Mouse (Mus musculus): ENCODE data around the gene Pitx2. TPM values are rescaled to one million over a fixed set of nuclear protein-coding genes. Genes with fewer than 3 reads are reported as not detected.

Pitx2 gene
- total RNA-seq, 2 experiments from 2014 or later = 5.2 to 24.5 TPM

DNA sequence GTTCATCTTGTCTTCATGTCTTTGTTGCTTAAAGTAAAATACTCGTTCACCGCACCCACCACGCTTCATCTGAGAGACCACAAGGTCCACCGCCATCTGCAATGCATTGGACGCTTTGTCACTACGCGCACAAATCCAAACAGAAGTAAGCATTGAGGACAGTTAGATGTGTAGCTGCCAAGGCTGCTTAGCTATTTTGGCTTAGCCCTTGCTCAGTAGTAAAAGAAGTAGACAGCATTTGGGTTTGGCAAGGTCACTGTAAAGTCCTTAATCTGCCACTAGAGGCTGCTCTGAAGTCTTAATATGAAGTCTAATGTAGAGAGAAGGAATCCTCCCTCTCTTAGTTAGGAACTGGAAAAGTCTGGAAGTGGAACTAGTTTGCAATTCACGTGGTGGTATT is 57.1 kb downstream of the Pitx2 start:
- no peak for DNase-seq

DNA sequence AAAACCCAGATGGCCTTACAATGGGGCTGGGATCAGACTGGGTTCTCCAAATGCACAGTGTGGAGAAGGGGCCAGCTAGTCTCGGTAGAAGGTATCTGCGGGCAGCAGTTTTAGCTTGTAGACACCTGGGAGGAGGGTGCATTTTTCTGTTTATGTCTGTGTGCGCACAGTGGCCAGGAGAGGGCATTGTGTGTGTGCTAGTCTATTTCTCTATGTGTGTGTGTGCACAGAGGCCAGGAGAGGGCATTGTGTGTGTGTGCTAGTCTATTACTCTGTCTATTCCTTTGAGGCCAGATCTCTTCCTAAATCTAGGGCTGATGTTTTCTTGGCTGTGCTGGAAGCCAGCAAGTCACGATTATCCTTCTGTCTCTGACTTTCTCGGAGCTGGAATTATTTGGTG is 58.8 kb downstream of the Pitx2 start:
- no peak for DNase-seq

Other genes with a start within 250 kb of the Pitx2 start
- 1 to 10 TPM; 1.6 to 2.9 TPM for gene Enpep, start 132.8 kb downstream of the Pitx2 start, total RNA-seq (2021)